Mouse (Mus musculus): ENCODE measurements around the gene Cby1. TPM values are rescaled to one million over a fixed set of nuclear protein-coding genes. Genes with fewer than 3 reads are reported as not detected.

The Cby1 gene
- 18.2 TPM for polyA plus RNA-seq (2017; shearing (Covaris generic))

GRCm38 (mm10) chr15:79658531-79659375 lies at the start of gene Cby1, which contains the start of gene Fam227a:
Gene Cby1 (plus strand): TSS chr15:79659199.
Gene Fam227a (minus strand): TSS chr15:79658956.

GRCm38 (mm10) chr15:79670249-79670971 lies 11.4 kb downstream of the Cby1 start, which contains the start of gene Tomm22:
Gene Tomm22 (plus strand): TSS chr15:79670861.

GRCm38 (mm10) chr15:79687646-79688267 lies 28.8 kb downstream of the Cby1 start, which contains the start of gene Josd1:
Gene Josd1 (minus strand): TSS chr15:79687919.

GRCm38 (mm10) chr15:79690426-79691022 lies 31.5 kb downstream of the Cby1 start, which contains the start of gene Gtpbp1:
Gene Gtpbp1 (plus strand): TSS chr15:79690845.

Other genes with a start within 250 kb of the Cby1 start
- 5.2 TPM for gene Csnk1e, start 203.6 kb upstream of the Cby1 start, polyA plus RNA-seq (2017; shearing (Covaris generic))
- not detected for gene Kcnj4, start 154.0 kb upstream of the Cby1 start, polyA plus RNA-seq (2017; shearing (Covaris generic))
- not detected for gene Kdelr3, start 142.8 kb upstream of the Cby1 start, polyA plus RNA-seq (2017; shearing (Covaris generic))
- 19.7 TPM for gene Ddx17, start 112.5 kb upstream of the Cby1 start, polyA plus RNA-seq (2017; shearing (Covaris generic))
- gene Dmc1, start 54.1 kb upstream of the Cby1 start, polyA plus RNA-seq (2017; shearing (Covaris generic)) = not detected
- gene Fam227a, start 243 bp upstream of the Cby1 start, polyA plus RNA-seq (2017; shearing (Covaris generic)) = 0.51 TPM
- 257 TPM for gene Tomm22, start 11.7 kb downstream of the Cby1 start, polyA plus RNA-seq (2017; shearing (Covaris generic))
- gene Josd1, start 28.7 kb downstream of the Cby1 start, polyA plus RNA-seq (2017; shearing (Covaris generic)) = 3.0 TPM
- 41.7 TPM for gene Gtpbp1, start 31.6 kb downstream of the Cby1 start, polyA plus RNA-seq (2017; shearing (Covaris generic))
- gene Sun2, start 83.3 kb downstream of the Cby1 start, polyA plus RNA-seq (2017; shearing (Covaris generic)) = 17.5 TPM
- 20.3 TPM for gene Dnal4, start 118.7 kb downstream of the Cby1 start, polyA plus RNA-seq (2017; shearing (Covaris generic))
- 0.82 TPM for gene Nptxr, start 145.6 kb downstream of the Cby1 start, polyA plus RNA-seq (2017; shearing (Covaris generic))
- not detected for gene Npcd, start 175.0 kb downstream of the Cby1 start, polyA plus RNA-seq (2017; shearing (Covaris generic))
- gene Cbx6, start 175.5 kb downstream of the Cby1 start, polyA plus RNA-seq (2017; shearing (Covaris generic)) = 59.0 TPM
- gene Apobec3, start 232.5 kb downstream of the Cby1 start, polyA plus RNA-seq (2017; shearing (Covaris generic)) = 544 TPM